Mouse (Mus musculus): ENCODE measurements around the gene Tuba3a.

DNA sequence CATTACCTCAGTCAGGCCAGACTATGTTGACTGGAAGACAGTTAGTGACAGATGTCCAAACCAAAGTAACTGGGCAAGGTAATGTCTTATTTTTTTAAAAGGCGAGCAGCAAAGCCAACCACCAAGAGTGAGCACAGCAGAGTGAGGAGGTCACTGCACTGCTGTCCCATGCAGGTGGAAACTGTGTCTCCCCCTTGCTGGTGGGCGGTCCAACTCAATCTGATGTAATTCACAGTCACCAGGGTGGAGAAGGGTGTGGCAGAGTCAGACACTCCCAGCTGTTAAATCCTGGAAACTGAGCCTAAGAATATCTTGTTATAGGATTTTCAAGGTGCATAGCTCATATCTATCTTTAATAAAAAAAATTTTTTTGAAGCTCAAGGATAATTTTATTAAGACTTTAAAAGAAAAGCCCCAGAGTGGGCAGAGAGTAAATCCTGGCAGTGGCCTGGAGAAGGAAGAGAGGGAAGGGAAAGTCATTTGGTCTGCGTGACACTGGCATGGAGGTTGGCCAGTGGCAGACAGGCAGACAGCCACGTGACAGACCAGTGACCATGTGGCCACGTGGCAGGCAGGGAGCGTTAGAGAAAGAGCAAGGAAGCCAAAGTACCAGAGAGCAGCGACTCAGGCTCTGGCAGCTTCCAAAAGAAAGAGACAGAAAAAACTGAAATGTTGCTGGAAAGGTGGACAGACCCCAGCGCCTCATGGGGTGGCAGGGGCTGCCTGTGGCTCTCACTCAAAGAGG, 29.4 kb downstream of the Tuba3a start:
- TF ChIP-seq ZC3H11A (IDR thresholded peaks at IDR 0.05; ENCODE audit: low read depth, low read length) (no peak), MAX (IDR thresholded peaks at IDR 0.05; ENCODE audit: low read length) (peak; percentile 66; the same call in 1 of the 2 replicates)

Data from CH12.LX (cell line).